Mouse (Mus musculus): ENCODE results near the gene Arhgef18.

Gene Arhgef18

DNA sequence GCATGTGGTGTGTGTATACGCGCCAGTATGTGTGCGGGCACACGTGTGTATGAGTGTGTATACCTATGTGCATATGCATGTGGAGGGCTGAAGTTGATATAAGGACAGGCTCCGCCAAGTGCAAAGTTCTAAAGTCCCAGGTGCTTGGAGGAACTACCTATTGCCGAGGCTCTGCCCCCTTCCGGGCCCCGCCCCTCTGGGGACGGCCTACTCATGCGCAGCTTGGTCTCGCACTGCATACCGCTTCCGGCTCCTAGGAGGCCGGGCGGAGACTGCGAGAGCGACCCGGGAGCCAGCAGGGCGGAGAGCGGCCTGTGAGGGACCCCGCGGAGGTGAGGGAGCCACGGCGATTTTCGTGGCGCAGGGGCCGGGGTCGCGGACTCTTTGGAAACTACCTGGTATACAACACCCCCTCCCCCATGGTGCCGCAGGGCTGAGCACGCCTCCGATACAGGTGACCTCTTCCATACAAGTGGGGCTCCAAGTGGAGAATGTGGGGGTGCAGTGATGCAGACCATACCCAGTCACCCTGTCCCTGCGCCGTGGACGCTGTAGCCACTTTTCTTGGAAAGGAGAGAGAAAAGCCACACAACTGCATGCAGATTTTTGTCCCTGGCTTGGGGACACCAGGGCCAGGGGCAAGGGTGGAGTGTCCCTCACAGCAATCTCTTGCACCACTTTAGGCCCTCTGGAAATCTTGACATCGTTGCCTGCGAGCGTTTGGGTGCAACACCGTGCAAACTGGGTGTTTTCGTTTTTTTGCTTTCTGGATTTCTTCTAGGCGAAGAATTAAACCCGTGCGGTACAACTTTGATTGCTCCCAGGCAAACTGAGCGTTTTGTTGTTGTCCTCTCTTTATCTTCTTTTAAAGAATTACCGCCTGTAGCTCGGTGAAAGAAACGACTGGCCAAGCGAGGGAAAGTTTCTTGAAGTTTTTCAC is at the start of gene Arhgef18:
Arhgef18 (plus strand) TSS at position 236 of the 940 bp plus-strand sequence.
- peak; percentile 87 for DNase-seq

DNA sequence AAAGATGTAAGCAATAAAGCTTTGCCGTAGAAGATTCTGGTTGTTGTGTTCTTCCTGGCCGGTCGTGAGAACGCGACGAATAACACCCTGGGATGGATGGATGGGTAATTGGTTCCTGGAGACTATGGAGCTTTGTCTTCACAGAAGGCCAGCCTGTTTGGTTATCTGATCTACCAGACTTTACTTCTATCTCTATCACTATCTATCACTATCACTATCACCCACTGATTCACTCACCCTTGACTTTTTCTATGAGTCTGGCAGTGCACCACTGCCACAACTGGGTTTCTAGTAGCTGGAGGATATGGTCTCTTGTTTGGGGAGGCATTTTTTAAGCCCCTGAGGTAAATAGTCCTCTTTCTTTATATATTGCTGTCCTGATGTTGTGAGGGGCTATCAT is 47.5 kb upstream of the Arhgef18 start:
- DNase-seq: no peak

DNA sequence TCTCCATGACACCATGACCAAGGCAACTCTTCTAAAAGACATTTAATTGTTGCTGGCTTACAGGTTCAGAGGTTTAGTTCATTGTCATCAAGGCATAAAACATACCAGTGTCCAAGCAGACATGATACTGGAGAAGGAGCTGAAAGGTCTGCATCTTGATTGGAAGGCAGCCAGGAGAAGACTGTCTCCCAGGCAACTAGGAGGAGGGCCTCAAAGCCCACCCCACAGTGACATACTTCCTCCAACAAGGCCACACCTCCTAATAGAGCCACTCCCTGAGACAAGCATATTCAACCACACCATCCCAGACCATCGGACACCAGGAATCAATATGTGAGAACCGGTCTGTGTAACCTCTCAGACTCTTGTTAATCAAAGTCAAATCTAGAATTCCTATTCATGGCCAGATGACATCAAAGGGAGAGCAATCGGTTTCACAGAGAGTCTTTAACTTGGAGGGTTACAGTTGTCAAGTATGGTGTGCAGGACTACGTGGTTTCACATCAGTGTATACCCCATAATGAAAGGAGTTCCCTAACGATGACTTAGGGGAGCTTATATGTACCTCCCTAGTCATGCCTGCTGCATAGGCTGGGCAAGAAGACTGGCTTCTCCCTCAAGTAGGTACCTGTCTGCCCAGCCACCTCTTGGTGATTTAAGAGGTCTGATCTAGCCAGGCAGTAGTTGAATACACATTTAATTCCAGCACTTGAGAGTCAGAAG is 46.0 kb upstream of the Arhgef18 start:
- DNase-seq: no peak

DNA sequence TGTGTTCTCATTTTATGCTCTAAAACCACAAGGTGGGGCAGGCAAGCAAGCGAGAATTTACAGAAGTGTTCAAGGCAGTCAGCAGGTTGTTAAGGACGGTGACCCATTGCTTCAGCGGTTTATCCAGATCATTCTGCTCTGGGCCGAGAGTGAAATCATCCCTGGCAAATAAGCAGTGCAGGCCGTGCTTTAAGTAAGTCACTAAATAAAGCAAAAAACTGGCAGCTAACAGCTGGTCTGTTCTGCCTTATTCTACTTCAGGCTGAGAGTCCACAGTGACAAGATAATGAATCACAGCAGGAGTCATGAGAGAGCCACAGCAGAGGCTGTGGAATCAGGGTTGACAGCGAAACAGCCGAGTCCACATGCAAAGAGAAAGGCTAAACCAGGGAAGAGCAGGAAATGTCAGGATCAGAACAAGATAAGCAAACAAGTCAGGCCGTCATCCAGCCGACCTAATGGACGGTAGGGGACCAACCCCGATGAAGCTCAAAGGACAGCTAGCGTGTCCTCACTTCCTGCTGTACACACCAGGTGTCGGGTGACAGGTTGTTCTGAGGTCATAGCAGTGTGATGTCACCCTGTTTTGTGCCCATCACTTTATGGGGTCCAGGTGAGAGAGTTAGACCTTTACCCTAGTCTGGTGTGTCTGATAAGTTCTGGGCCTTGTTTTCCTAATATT is 44.5 kb upstream of the Arhgef18 start:
- no peak for DNase-seq

DNA sequence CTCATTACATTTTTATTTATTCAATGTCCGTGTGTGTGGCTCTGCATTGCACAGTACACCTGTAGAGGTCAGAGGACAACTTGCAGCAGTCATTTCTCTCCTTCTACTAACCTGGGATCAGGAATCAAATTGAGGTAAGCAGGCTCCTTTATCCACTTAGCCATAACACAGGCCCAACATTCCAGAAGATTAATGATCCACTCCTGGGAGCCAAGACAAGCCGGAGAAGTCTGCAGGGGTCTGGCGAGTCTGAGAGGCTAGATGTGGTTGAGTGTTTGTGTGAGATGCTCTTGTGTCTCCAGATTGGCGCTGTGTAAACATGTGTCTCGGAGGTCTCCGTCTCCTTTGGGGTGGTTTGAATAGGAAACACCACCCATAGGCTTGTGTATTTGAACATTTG is 42.1 kb upstream of the Arhgef18 start:
- no peak for DNase-seq

- DNase-seq: no peak
Observed at GRCm38 (mm10) chr8:3352715-3353114, 40.1 kb upstream of the Arhgef18 start.

DNA sequence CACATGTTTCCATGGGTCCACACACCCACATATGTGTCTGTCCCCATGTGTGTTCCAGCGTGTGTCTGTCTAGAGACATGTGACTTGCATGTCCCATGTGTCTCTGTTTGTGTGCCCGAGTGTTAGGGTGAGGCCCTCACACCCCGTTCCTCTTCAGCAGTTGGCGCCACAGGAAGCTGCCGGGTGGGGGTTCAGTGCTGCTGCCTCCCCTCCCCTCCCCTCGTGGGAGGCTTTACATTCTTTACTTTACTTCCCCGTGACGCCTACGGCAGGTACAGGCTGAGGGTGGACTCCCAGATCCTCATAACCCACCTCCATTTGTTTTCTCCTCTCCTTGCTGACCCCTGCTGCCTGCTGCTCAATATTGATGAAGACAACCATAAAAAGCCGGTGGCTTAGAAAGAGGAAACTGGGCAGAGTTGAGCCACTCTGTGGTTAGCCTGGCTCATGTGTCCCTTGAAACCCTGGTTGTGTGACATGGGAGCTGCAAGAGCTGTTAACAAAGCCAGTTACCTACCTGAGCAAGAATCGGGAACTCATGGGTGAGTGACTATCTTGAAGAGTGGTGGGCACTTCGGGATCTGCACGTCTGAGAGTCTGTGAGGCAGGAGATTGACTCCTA is 39.5 kb upstream of the Arhgef18 start, which contains the start of gene A430078G23Rik:
A430078G23Rik (plus strand) TSS at position 227 of the 622 bp plus-strand sequence.
- no peak for DNase-seq

GRCm38 (mm10) chr8:3353811-3354442 is 38.9 kb upstream of the Arhgef18 start:
- DNase-seq: no peak

GRCm38 (mm10) chr8:3354443-3354812 is 38.4 kb upstream of the Arhgef18 start:
- DNase-seq: no peak

DNA sequence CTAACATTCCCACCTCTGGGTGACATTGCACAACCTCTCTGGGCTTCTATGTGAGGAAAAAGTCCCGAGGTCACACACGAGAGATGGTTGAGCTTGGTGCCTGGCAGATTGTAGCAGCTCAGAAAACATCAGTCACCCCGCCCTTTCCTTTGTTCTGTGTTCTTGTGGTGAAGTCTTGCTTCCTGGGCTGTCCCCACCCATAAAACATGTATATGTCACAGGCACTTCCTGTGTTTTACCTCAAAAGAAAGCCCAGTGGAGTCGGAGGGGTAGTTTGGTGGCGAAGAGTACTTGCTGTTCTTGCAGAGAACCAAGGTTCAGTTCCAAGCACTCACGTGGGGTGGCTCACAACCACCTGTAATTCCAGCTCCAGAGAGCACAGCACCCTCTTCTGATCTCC is 37.2 kb upstream of the Arhgef18 start:
- no peak for DNase-seq

DNA sequence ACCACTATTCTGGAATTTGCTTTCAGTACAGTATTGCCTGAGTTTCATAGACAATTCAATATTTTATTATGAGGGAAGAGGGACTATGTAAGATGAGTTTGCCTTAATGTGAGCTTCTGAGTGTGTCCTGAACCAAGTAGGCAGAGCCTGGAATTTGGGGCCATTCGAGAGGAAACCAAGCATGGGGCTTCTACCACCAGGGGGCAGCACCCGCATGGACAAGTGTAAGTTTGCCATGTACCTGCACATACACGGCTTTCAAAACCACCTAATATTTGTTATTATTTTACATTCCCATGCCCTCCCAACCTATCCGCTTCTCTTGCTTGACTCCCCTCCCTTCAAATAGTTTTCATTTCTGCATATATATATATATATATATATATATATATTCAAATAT is 34.7 kb upstream of the Arhgef18 start:
- peak; percentile 70 for DNase-seq

GRCm38 (mm10) chr8:3367086-3367485 is 25.7 kb upstream of the Arhgef18 start:
- DNase-seq: no peak

GRCm38 (mm10) chr8:3368091-3368490 is 24.7 kb upstream of the Arhgef18 start:
- DNase-seq: no peak

DNA sequence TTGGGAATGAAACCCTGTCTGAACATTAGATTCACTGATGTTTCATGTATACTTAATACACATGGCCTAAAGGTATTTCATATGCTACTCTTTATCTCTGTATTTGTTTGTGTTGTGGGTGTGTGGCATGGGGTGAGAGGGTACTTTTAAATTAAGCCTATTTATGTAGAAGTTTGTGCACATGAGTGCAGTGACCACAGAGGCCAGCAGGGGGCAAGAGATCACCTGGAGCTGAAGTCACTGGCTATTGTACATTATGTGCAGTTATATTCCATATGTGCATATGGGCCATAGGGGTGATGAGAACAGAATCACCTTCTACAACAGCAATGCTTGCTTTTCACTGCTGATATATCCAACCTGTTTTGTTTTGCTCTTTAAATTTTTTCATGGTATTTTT is 17.1 kb upstream of the Arhgef18 start:
- no peak for DNase-seq

GRCm38 (mm10) chr8:3376641-3377274 is 16.0 kb upstream of the Arhgef18 start:
- no peak for DNase-seq

DNA sequence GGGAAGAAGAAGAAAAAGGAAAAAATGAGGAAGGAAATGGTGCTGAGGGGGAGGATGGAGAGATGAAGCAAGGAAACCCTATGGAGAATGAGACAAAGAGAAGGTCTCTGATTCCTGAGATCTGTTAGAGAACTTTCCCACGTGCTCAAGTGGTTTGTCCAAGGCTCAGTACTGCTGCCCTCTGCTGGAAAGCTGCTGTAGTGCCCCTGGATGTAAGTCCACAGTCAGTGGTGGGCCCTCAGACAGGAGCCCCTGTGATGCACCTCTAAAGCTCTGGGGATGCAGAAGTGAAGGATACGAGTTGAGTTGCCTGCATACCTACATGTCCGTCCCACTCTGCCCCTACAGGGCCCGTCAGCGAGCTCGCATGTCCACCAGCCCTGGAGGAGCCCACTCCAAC is 5.5 kb upstream of the Arhgef18 start:
- DNase-seq: peak; percentile 75

DNA sequence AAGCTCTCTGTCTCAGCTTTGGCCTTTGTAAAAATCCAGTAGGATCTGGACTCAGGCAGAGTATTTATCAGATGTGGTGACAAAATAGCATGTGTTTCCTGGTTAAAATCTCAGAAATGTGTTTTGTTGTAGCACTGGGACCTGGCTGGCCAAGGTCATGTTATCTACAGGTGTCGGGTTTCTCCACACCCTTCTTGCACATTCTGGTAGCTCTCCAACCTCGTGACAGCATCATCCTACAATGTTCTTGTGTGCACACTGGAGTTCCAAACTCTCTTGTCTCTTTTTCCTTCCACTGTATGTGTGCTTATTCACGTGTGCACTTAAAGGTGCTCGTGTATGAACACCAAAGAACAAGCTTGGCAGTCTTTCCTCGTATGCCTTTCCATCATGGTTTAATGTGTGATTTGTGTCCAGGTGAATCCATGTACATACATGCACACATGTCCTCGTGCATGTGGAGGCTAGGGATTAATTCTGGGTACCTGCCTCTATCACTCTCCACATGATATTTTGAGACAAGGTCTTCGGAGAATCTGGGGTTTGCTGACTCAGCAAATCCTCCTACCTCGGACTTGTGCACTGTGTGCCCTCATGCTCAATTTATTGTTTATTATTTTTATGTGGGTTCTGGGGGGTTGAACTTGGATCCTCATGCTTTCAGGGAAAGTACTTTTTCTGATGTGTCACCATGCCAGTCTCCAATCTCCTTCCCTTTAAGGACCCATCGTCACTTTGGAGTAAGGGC is 4.0 kb upstream of the Arhgef18 start:
- DNase-seq: no peak

DNA sequence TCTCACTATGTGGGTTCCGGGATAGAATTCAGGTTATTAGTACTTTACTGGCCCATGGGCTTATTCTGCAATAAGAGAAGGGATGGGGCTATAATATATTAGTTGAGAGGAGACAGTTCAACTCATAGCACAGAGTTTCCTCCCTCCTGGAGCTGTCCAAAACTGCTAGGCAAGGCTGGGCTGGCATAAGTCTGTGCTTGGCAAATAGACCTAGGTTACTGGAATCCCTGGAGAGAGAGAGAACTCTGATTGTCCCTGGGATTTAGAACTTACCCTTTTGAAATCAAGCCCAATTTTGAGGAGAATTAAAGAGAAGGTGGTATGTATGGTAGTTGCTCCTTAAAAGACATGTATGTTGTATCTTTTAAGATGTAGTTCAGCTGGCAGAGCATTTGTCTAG is 3.3 kb upstream of the Arhgef18 start:
- no peak for DNase-seq

GRCm38 (mm10) chr8:3392293-3392692 is 513 bp upstream of the Arhgef18 start:
- no peak for DNase-seq

DNA sequence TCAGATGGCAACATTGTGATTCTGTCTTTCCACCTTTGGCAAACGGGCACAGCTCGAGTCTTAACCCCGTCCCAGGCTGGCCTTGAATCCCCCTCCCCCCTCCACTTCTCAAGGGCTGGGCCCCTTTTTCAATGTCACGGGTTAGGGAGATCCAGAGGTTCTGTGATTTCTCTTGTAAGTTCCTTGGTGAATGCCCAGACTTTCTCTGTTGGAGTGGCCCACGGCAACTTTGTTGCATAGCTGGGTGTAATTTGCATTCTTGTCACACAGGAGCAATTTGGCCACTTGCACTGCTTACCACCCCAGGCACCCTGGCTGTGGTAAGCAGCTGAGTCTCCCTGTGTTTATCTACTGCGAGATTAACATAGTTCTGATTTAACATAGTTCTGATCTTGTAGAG is 1.8 kb downstream of the Arhgef18 start:
- DNase-seq: no peak

- DNase-seq: no peak
Observed at GRCm38 (mm10) chr8:3395246-3395645, 2.4 kb downstream of the Arhgef18 start.
